In genomic region chr4:137869667-137870274, GRCm38 (mm10) we compare ENCODE assay signal across 12 mouse cellular contexts. TPM values are rescaled to one million over a fixed set of nuclear protein-coding genes. Genes with fewer than 3 reads are reported as not detected.
DNase-seq lines count a peak whose midpoint lies in the region; ATAC-seq lines count a peak whose summit lies in the region.
"Had no signal": no experiment of that assay in that cellular context is flagged by ENCODE, and none has a peak within 500 bp of the region (broad histone marks: within the 10 kb centered on the region; RNA-seq: fewer than 3 reads in every experiment).

No protein-coding gene starts in this region.

- no peaks in the 10 kb centered on the region for H3K36me3 ChIP-seq in hindbrain, embryonic 10.5 days
- H3K36me3 ChIP-seq in hindbrain, embryonic 11.5 days (ENCODE audit: control insufficient read depth, insufficient read depth, low read length), result no peaks in the 10 kb centered on the region
- H3K36me3 ChIP-seq in embryonic facial prominence, embryonic 13.5 days, result no peaks in the 10 kb centered on the region
- no peaks in the 10 kb centered on the region for H3K36me3 ChIP-seq in limb, embryonic 11.5 days (ENCODE audit: control insufficient read depth, insufficient read depth, low read length)
- H3K36me3 ChIP-seq: liver, embryonic 15.5 days; midbrain, embryonic 15.5 days had no signal

- WGBS in hindbrain, embryonic 10.5 days, result 37% methylated on average over 16 of the region's 16 CpGs
- 45% methylated on average over 16 of the region's 16 CpGs for WGBS in hindbrain, embryonic 11.5 days
- WGBS in embryonic facial prominence, embryonic 13.5 days, result 12% methylated on average over 16 of the region's 16 CpGs
- WGBS in limb, embryonic 11.5 days, result 31% methylated on average over 16 of the region's 16 CpGs

- H3K4me1 ChIP-seq in hindbrain, embryonic 10.5 days (replicated peaks), result peaks cover 79% of the 10 kb centered on the region
- H3K4me1 ChIP-seq in hindbrain, embryonic 11.5 days (replicated peaks; ENCODE audit: control insufficient read depth, insufficient read depth, low read length), result peaks cover 12% of the 10 kb centered on the region
- H3K4me1 ChIP-seq in embryonic facial prominence, embryonic 13.5 days, result peaks cover 79% of the 10 kb centered on the region
- peaks cover 31% of the 10 kb centered on the region for H3K4me1 ChIP-seq in limb, embryonic 11.5 days (ENCODE audit: control insufficient read depth, insufficient read depth, low read length)

- no peak overlapping the region for H3K4me2 ChIP-seq in hindbrain, embryonic 11.5 days (replicated peaks; ENCODE audit: low read depth, low read length)
- H3K4me2 ChIP-seq in embryonic facial prominence, embryonic 13.5 days, result peak overlapping the region; percentile 37
- H3K4me2 ChIP-seq in limb, embryonic 11.5 days (ENCODE audit: low read depth, severe bottlenecking), result no peak overlapping the region
- H3K4me2 ChIP-seq: liver, embryonic 15.5 days; midbrain, embryonic 15.5 days had no signal

- H3K27ac ChIP-seq in hindbrain, embryonic 10.5 days, result peak overlapping the region; percentile 68
- no peak overlapping the region for H3K27ac ChIP-seq in hindbrain, embryonic 11.5 days (ENCODE audit: low read depth, low read length)
- H3K27ac ChIP-seq in embryonic facial prominence, embryonic 13.5 days, result peak overlapping the region; percentile 76
- no peak overlapping the region for H3K27ac ChIP-seq in limb, embryonic 11.5 days (replicated peaks; ENCODE audit: low read depth, low read length)
- H3K27ac ChIP-seq: liver, embryonic 15.5 days; midbrain, embryonic 15.5 days had no signal

- H3K4me3 ChIP-seq in hindbrain, embryonic 10.5 days, result no peak overlapping the region
- no peak overlapping the region for H3K4me3 ChIP-seq in hindbrain, embryonic 11.5 days (ENCODE audit: low read depth, low read length)
- H3K4me3 ChIP-seq in embryonic facial prominence, embryonic 13.5 days, result no peak overlapping the region
- H3K4me3 ChIP-seq in limb, embryonic 11.5 days (ENCODE audit: low read depth, low read length), result no peak overlapping the region
- H3K4me3 ChIP-seq: liver, embryonic 15.5 days; midbrain, embryonic 15.5 days had no signal

- H3K9ac ChIP-seq in hindbrain, embryonic 11.5 days (ENCODE audit: low read depth, low read length), result no peak overlapping the region
- peak overlapping the region; percentile 46; the same call in 1 of the 2 replicates for H3K9ac ChIP-seq in embryonic facial prominence, embryonic 13.5 days
- 0 out of 2 replicates have a peak overlapping the region, but pooled peaks have one; percentile 8 for H3K9ac ChIP-seq in limb, embryonic 11.5 days (ENCODE audit: low read length)
- H3K9ac ChIP-seq: liver, embryonic 15.5 days; midbrain, embryonic 15.5 days had no signal

- no peak for DNase-seq in hindbrain, embryonic 10.5 days (ENCODE audit: low spot score)
- DNase-seq in hindbrain, embryonic 11.5 days (ENCODE audit: low spot score), result no peak
- peak; percentile 47 for DNase-seq in ZHBTc4 (ENCODE audit: low read depth, low spot score)
- no peak for DNase-seq in limb, embryonic 11.5 days (ENCODE audit: low spot score)
- no peak for DNase-seq in kidney, postnatal 25 days
- DNase-seq in thymus, postnatal 4 days, result no peak
- DNase-seq: gastrocnemius, postnatal 14 days; thymus, postnatal 14 days had no signal

- H3K9me3 ChIP-seq in hindbrain, embryonic 10.5 days, result no peaks in the 10 kb centered on the region
- H3K9me3 ChIP-seq in hindbrain, embryonic 11.5 days (ENCODE audit: control insufficient read depth, low read length), result no peaks in the 10 kb centered on the region
- no peaks in the 10 kb centered on the region for H3K9me3 ChIP-seq in embryonic facial prominence, embryonic 13.5 days
- H3K9me3 ChIP-seq in limb, embryonic 11.5 days (ENCODE audit: control insufficient read depth, low read length), result no peaks in the 10 kb centered on the region
- H3K9me3 ChIP-seq: liver, embryonic 15.5 days; midbrain, embryonic 15.5 days had no signal

- no peaks in the 10 kb centered on the region for H3K27me3 ChIP-seq in hindbrain, embryonic 10.5 days (ENCODE audit: insufficient read depth, poor library complexity, severe bottlenecking)
- H3K27me3 ChIP-seq in hindbrain, embryonic 11.5 days (ENCODE audit: control insufficient read depth, insufficient read depth, low read length), result no peaks in the 10 kb centered on the region
- H3K27me3 ChIP-seq in embryonic facial prominence, embryonic 13.5 days, result no peaks in the 10 kb centered on the region
- no peaks in the 10 kb centered on the region for H3K27me3 ChIP-seq in limb, embryonic 11.5 days (ENCODE audit: control insufficient read depth, insufficient read depth, low read length)
- H3K27me3 ChIP-seq: midbrain, embryonic 15.5 days had no signal

- ATAC-seq in hindbrain, embryonic 11.5 days (ENCODE audit: low FRiP score), result no peak
- ATAC-seq in embryonic facial prominence, embryonic 13.5 days (ENCODE audit: insufficient number of reproducible peaks, insufficient read depth, low FRiP score, low TSS enrichment, low read depth), result peak; percentile 44; the same call in 1 of the 2 replicates
- no peak for ATAC-seq in limb, embryonic 11.5 days (ENCODE audit: insufficient number of reproducible peaks, low FRiP score, low TSS enrichment, low read depth)
- ATAC-seq: inflammation-experienced regulatory T-cells, adult 6 months; midbrain, embryonic 15.5 days had no signal

RNA-seq across cellular contexts. Expression of gene Ece1, which starts 7.7 kb away (rescaled TPM):
- 33.7 and 37.6 TPM in 2 replicates for polyA plus RNA-seq in hindbrain, embryonic 10.5 days (2016; fragmentation: Nextera tagmentation; extraction: Ambion mirVana)
- 25.1 and 29.2 TPM in 2 replicates for polyA plus RNA-seq in hindbrain, embryonic 11.5 days (2014; fragmentation: Nextera tagmentation; extraction: Ambion mirVana)
- polyA plus RNA-seq in embryonic facial prominence, embryonic 13.5 days (2015; fragmentation: Nextera tagmentation; extraction: Ambion mirVana), result 49.9 and 65.0 TPM in 2 replicates
- 38.0 and 39.0 TPM in 2 replicates for polyA plus RNA-seq in limb, embryonic 11.5 days (2014; fragmentation: Nextera tagmentation; extraction: Ambion mirVana)

Comparison
In these comparisons a context has a peak if more than half of its experiments do, and no peak if none do; other contexts are left out.
1. H3K27ac ChIP-seq: peak in hindbrain, embryonic 10.5 days (single experiment) and embryonic facial prominence, embryonic 13.5 days (single experiment); none in hindbrain, embryonic 11.5 days (single experiment) and limb, embryonic 11.5 days (single experiment).